Mouse (Mus musculus): Measurements from ENCODE around the gene Card11. TPM values are rescaled to one million over a fixed set of nuclear protein-coding genes. Genes with fewer than 3 reads are reported as not detected.

Card11 gene
- total and polyA plus RNA-seq, 3 experiments, result not detected

- Histone ChIP-seq H3K36me3 (replicated peaks) (no peaks in the 10 kb centered on the region), H3K4me3 (ENCODE audit: low read depth, low read length) (no peak overlapping the region), H3K4me1 (ENCODE audit: insufficient read depth, low read depth, low read length) (no peaks in the 10 kb centered on the region), H3K27me3 (ENCODE audit: insufficient read depth, low read length) (no peaks in the 10 kb centered on the region), H3K9me3 (replicated peaks) (peaks cover 62% of the 10 kb centered on the region)
- TF ChIP-seq GATA1 (IDR thresholded peaks at IDR 0.05; ENCODE audit: borderline replicate concordance, low read length), result no peak
- no peak for TF ChIP-seq CTCF (IDR thresholded peaks at IDR 0.05; ENCODE audit: low read depth, low read length)
- TF ChIP-seq GATA2 (IDR thresholded peaks at IDR 0.05; ENCODE audit: borderline replicate concordance, low read depth, low read length), result no peak
- TF ChIP-seq POLR2AphosphoS5 (IDR thresholded peaks at IDR 0.05; ENCODE audit: insufficient replicate concordance, low read depth, low read length), result no peak
- no peak for TF ChIP-seq TAL1 (conservative IDR thresholded peaks at IDR 0.05; ENCODE audit: low read depth, low read length)
- ATAC-seq (ENCODE audit: extremely low read depth, insufficient number of reproducible peaks, low FRiP score, poor library complexity, severe bottlenecking) (no peak), DNase-seq (ENCODE audit: low spot score) (no peak)
These were observed 64.5 kb downstream of the Card11 start for GRCm38 (mm10) chr5:140935848-140936247.

DNA sequence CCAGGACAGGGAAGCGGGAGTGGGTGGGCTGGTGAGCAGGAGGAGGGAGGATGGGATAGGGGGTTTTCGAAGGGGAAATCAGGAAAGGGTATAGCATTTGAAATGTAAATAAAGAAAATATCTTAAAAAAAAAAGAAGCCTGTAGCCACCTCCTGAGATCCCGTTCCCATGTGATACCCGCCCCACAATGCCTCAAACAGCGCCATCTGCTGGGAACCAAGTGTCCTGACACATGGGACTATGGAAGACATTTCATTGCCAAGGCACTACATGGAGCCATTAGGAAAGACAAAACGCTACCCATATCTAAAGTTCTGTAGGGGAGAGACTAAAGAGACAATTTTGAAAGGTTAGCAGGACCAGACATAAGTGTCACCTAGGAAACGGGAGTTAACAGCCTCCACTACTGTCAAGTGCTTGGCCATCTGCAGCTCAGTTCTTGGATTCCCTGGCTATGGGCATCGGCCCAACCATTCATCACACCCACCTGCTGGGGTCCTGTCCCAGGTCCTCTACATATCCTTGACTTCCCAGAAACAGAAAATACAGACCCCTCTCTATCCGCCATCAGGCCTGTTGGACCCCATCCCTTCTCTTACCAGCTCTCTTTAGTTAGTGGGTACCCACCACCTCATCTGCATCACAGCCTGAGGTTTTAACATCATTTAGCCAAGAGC, 65.6 kb downstream of the Card11 start:
- no peak for TF ChIP-seq GATA1 (IDR thresholded peaks at IDR 0.05; ENCODE audit: borderline replicate concordance, low read length)
- TF ChIP-seq TAL1 (conservative IDR thresholded peaks at IDR 0.05; ENCODE audit: low read depth, low read length), result no peak
- no peak for TF ChIP-seq GATA2 (IDR thresholded peaks at IDR 0.05; ENCODE audit: borderline replicate concordance, low read depth, low read length)
- TF ChIP-seq POLR2AphosphoS5 (IDR thresholded peaks at IDR 0.05; ENCODE audit: insufficient replicate concordance, low read depth, low read length), result no peak
- TF ChIP-seq CTCF (IDR thresholded peaks at IDR 0.05; ENCODE audit: low read depth, low read length), result no peak
- Histone ChIP-seq H3K36me3 (replicated peaks) (no peaks in the 10 kb centered on the region), H3K4me3 (ENCODE audit: low read depth, low read length) (no peak overlapping the region), H3K9me3 (replicated peaks) (peaks cover 54% of the 10 kb centered on the region), H3K27me3 (ENCODE audit: insufficient read depth, low read length) (no peaks in the 10 kb centered on the region), H3K4me1 (ENCODE audit: insufficient read depth, low read depth, low read length) (no peaks in the 10 kb centered on the region)
- ATAC-seq (ENCODE audit: extremely low read depth, insufficient number of reproducible peaks, low FRiP score, poor library complexity, severe bottlenecking) (no peak), DNase-seq (ENCODE audit: low spot score) (no peak)

DNA sequence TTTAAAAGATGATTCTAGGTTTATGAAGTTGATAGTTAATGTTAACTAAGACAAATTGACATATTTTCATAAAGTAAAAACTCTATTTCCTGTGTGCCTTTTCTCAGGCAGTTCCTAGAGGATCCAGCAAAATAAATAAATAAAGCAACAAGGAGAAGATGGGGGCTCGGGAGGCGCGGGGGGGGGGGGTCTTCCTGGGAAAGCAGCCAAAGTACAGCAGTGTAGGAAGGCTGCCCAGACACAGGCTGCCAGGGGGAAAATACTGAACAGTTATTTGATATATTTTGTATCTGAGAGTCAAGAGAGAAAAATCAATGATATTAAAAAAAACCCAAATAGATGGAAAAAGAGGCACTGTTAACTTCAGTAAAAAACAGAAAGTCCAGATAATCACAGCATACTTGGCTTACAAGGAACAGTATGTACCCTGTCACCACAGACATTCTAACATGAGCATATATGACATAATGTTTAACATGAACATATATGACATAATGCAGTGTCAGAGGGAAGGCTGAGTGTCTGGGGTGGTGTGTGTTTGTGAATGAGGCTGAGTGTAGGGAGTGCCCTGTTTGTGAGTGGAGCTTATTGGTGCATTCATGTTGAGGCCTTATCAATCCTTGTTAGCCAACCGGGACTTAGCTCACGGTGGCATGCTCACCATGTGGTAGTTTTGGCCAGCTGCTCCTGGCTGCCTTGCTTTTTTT, 68.7 kb downstream of the Card11 start:
- Histone ChIP-seq H3K4me1 (ENCODE audit: insufficient read depth, low read depth, low read length) (no peaks in the 10 kb centered on the region), H3K9me3 (replicated peaks) (peaks cover 56% of the 10 kb centered on the region), H3K4me3 (ENCODE audit: low read depth, low read length) (no peak overlapping the region), H3K27me3 (ENCODE audit: insufficient read depth, low read length) (no peaks in the 10 kb centered on the region), H3K36me3 (replicated peaks) (no peaks in the 10 kb centered on the region)
- DNase-seq (ENCODE audit: low spot score) (no peak), ATAC-seq (ENCODE audit: extremely low read depth, insufficient number of reproducible peaks, low FRiP score, poor library complexity, severe bottlenecking) (no peak)
- no peak for TF ChIP-seq GATA2 (IDR thresholded peaks at IDR 0.05; ENCODE audit: borderline replicate concordance, low read depth, low read length)
- TF ChIP-seq GATA1 (IDR thresholded peaks at IDR 0.05; ENCODE audit: borderline replicate concordance, low read length), result no peak
- no peak for TF ChIP-seq CTCF (IDR thresholded peaks at IDR 0.05; ENCODE audit: low read depth, low read length)

DNA sequence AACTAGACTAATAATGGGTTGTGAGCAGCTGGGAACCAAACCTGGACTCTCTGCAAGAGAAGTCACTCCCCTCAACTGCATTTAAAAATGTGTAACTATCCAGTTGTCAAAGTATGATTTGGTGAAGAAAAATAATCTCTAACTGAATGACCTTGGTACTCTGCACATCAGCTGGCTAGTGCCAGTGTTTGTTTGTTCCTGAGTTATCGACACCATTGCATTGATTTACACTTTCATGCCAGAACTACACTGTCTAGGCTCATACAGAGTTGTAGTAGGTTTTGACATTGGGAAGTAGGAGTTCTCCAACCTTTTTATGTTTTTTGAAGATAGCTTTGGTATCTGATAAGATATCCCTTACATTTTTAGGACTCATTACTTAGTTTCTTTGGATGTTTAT, 81.9 kb downstream of the Card11 start:
- Histone ChIP-seq H3K27me3 (ENCODE audit: insufficient read depth, low read length) (no peaks in the 10 kb centered on the region), H3K9me3 (replicated peaks) (peaks cover 39% of the 10 kb centered on the region), H3K36me3 (replicated peaks) (no peaks in the 10 kb centered on the region), H3K4me1 (ENCODE audit: insufficient read depth, low read depth, low read length) (no peaks in the 10 kb centered on the region), H3K4me3 (ENCODE audit: low read depth, low read length) (no peak overlapping the region)
- DNase-seq (ENCODE audit: low spot score) (no peak), ATAC-seq (ENCODE audit: extremely low read depth, insufficient number of reproducible peaks, low FRiP score, poor library complexity, severe bottlenecking) (no peak)
- no peak for TF ChIP-seq POLR2AphosphoS5 (IDR thresholded peaks at IDR 0.05; ENCODE audit: insufficient replicate concordance, low read depth, low read length)
- TF ChIP-seq TAL1 (conservative IDR thresholded peaks at IDR 0.05; ENCODE audit: low read depth, low read length), result no peak
- TF ChIP-seq CTCF (IDR thresholded peaks at IDR 0.05; ENCODE audit: low read depth, low read length), result no peak
- TF ChIP-seq GATA1 (IDR thresholded peaks at IDR 0.05; ENCODE audit: borderline replicate concordance, low read length), result no peak
- TF ChIP-seq GATA2 (IDR thresholded peaks at IDR 0.05; ENCODE audit: borderline replicate concordance, low read depth, low read length), result no peak

- TF ChIP-seq POLR2AphosphoS5 (IDR thresholded peaks at IDR 0.05; ENCODE audit: insufficient replicate concordance, low read depth, low read length), result no peak
- no peak for TF ChIP-seq GATA2 (IDR thresholded peaks at IDR 0.05; ENCODE audit: borderline replicate concordance, low read depth, low read length)
- TF ChIP-seq TAL1 (conservative IDR thresholded peaks at IDR 0.05; ENCODE audit: low read depth, low read length), result no peak
- TF ChIP-seq CTCF (IDR thresholded peaks at IDR 0.05; ENCODE audit: low read depth, low read length), result no peak
- TF ChIP-seq GATA1 (IDR thresholded peaks at IDR 0.05; ENCODE audit: borderline replicate concordance, low read length), result no peak
- no peaks in the 10 kb centered on the region for H3K27me3 ChIP-seq (ENCODE audit: insufficient read depth, low read length)
- ATAC-seq (ENCODE audit: extremely low read depth, insufficient number of reproducible peaks, low FRiP score, poor library complexity, severe bottlenecking) (no peak), DNase-seq (ENCODE audit: low spot score) (no peak)
- no peaks in the 10 kb centered on the region for H3K4me1 ChIP-seq (ENCODE audit: insufficient read depth, low read depth, low read length)
- peaks cover 42% of the 10 kb centered on the region for H3K9me3 ChIP-seq (replicated peaks)
- H3K4me3 ChIP-seq (ENCODE audit: low read depth, low read length), result no peak overlapping the region
- no peaks in the 10 kb centered on the region for H3K36me3 ChIP-seq (replicated peaks)
These were observed 82.6 kb downstream of the Card11 start for GRCm38 (mm10) chr5:140917807-140918206.

DNA sequence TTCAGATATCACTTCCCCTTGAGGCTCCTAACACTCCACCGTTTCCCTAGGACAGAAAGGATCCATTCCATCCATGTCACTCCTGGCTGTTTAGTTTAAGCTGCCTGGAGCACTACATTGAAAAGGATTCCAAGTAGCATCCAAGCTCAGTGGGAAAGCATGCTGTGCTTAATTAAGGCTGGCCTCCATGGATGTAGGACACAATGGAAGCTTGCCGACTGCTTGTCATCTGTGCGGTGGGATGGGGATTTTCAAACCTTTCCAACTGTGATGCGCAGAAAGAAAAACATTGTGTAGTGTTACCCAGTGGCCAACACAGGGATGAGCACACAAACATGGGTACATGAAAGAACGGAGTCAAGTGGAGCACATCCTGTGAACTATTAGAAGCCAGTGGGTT, 89.5 kb downstream of the Card11 start:
- ATAC-seq (ENCODE audit: extremely low read depth, insufficient number of reproducible peaks, low FRiP score, poor library complexity, severe bottlenecking), result no peak
- peaks cover 49% of the 10 kb centered on the region for H3K9me3 ChIP-seq (replicated peaks)
- no peak for DNase-seq (ENCODE audit: low spot score)
- TF ChIP-seq GATA1 (IDR thresholded peaks at IDR 0.05; ENCODE audit: borderline replicate concordance, low read length) (no peak), TAL1 (conservative IDR thresholded peaks at IDR 0.05; ENCODE audit: low read depth, low read length) (no peak), POLR2AphosphoS5 (IDR thresholded peaks at IDR 0.05; ENCODE audit: insufficient replicate concordance, low read depth, low read length) (no peak), CTCF (IDR thresholded peaks at IDR 0.05; ENCODE audit: low read depth, low read length) (no peak), GATA2 (IDR thresholded peaks at IDR 0.05; ENCODE audit: borderline replicate concordance, low read depth, low read length) (no peak)
- no peak overlapping the region for H3K4me3 ChIP-seq (ENCODE audit: low read depth, low read length)
- H3K36me3 ChIP-seq (replicated peaks), result no peaks in the 10 kb centered on the region
- H3K27me3 ChIP-seq (ENCODE audit: insufficient read depth, low read length), result no peaks in the 10 kb centered on the region
- no peaks in the 10 kb centered on the region for H3K4me1 ChIP-seq (ENCODE audit: insufficient read depth, low read depth, low read length)

Data from G1E (cell line).